Mouse (Mus musculus): ENCODE data around the gene Abcb8. TPM values are rescaled to one million over a fixed set of nuclear protein-coding genes. Genes with fewer than 3 reads are reported as not detected.

Gene Abcb8
- total and polyA plus RNA-seq, 3 experiments = 76.9 to 124 TPM; not detected in 1

DNA sequence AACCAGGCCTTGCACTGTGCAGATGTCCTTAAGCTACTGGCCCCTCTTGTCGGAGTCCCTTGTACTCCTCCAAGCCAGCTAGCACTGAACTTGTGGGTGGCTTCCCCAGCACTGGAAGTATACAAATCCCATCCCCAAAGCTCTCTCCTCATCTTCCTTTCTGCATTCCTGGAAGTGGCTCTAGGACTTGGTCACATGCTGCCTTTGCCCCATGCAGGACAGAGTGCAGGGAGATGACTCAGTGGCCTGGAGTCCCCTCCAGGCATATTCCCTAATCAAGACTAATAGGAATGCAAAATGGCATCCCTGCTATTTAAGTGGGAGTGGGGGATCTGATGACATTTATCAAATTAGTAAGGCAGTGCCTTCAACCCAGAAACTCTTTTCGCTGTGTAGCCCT, 18.6 kb downstream of the Abcb8 start:
- no peaks in the 10 kb centered on the region for H3K27me3 ChIP-seq (ENCODE audit: control insufficient read depth in 1 of 2, insufficient read depth in 2 of 2, low read length in 2 of 2)
- no peak overlapping the region for H3K9ac ChIP-seq (ENCODE audit: control insufficient read depth, low read depth, low read length, poor library complexity, severe bottlenecking)
- H3K79me2 ChIP-seq (ENCODE audit: control insufficient read depth, insufficient read depth, low read length, poor library complexity) = no peaks in the 10 kb centered on the region
- H3K4me1 ChIP-seq (ENCODE audit: control insufficient read depth in 1 of 2, insufficient read depth in 2 of 2, low read length in 2 of 2) = peaks cover 0 to 3% of the 10 kb centered on the region in 2 experiments; a peak in 1 of 4 replicates
- no peaks in the 10 kb centered on the region for H3K9me3 ChIP-seq (replicated peaks; ENCODE audit: insufficient read depth, low read length)
- H3K27ac ChIP-seq (ENCODE audit: control insufficient read depth, low read depth, low read length) = no peak overlapping the region
- no peak for TF ChIP-seq POLR2AphosphoS5 (IDR thresholded peaks at IDR 0.05; ENCODE audit: borderline replicate concordance, low read depth, low read length)
- no peak for TF ChIP-seq NRF1 (IDR thresholded peaks at IDR 0.05; ENCODE audit: insufficient read depth, low read depth, low read length, poor library complexity, severe bottlenecking)
- no peak for TF ChIP-seq ETS1 (IDR thresholded peaks at IDR 0.05; ENCODE audit: low read depth, low read length)
- no peak for TF ChIP-seq EP300 (IDR thresholded peaks at IDR 0.05; ENCODE audit: low read depth in 1 of 2, low read length in 2 of 2)
- no peak for TF ChIP-seq SMC3 (IDR thresholded peaks at IDR 0.05; ENCODE audit: low read depth, low read length)
- no peak for TF ChIP-seq CHD2 (IDR thresholded peaks at IDR 0.05; ENCODE audit: low read length)
- no peak for TF ChIP-seq ZC3H11A (IDR thresholded peaks at IDR 0.05; ENCODE audit: low read depth, low read length)
- no peak for TF ChIP-seq MAFK (IDR thresholded peaks at IDR 0.05; ENCODE audit: borderline replicate concordance, low read depth, low read length)
- no peak for TF ChIP-seq BHLHE40 (IDR thresholded peaks at IDR 0.05; ENCODE audit: borderline replicate concordance, low read depth, low read length)
- DNase-seq (ENCODE audit: low read depth, low spot score) = no peak
- no peak overlapping the region for H3K4me3 ChIP-seq (ENCODE audit: control insufficient read depth in 1 of 2, insufficient read depth in 1 of 2, low read depth in 2 of 2, low read length in 2 of 2)
- H3K36me3 ChIP-seq (ENCODE audit: control insufficient read depth in 1 of 2, insufficient read depth in 2 of 2, low read length in 2 of 2) = no peaks in the 10 kb centered on the region; a peak in 1 of 4 replicates

DNA sequence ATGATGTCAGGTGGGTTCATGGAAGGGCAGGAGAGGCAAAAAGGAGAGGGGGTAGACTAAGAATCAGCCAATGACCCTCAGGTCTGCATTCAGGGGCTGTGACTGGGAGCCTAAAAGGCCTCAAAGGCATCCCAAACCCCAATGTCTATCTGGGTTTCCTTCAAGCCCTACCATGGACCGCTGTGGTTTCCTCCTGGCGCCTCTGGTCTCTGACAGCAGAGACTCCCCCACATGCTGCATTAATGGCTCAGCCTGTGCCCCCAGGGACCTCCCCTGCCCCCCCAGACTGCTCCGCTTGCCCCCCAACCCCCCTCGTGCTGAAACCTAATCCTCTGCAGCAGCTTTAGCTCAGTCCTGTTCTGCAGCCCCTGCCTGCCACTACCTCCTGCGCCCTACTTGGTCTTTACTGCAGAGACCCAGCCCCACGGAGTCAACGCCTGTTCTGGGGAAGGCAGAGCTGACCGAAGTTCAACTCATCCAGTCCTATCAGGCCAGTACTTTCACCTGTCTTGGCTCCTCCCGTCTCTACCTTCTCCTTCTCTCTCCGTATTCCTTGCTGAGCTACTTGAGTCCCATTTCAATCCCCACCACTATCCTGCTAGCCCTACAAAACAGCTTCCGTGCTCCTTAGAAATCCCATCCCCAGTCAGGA, 19.7 kb downstream of the Abcb8 start, which contains the start of gene Asic3:
Gene Asic3 (plus strand): TSS at position 351 of the 652 bp plus-strand sequence.
- H3K27ac ChIP-seq (ENCODE audit: control insufficient read depth, low read depth, low read length) = no peak within 1 kb of the TSS
- H3K4me1 ChIP-seq (ENCODE audit: control insufficient read depth in 1 of 2, insufficient read depth in 2 of 2, low read length in 2 of 2) = peaks cover 0 to 3% of the 10 kb centered on the region in 2 experiments; a peak in 1 of 4 replicates
- no peak within 1 kb of the TSS for H3K4me3 ChIP-seq (ENCODE audit: control insufficient read depth in 1 of 2, insufficient read depth in 1 of 2, low read depth in 2 of 2, low read length in 2 of 2)
- TF ChIP-seq TAL1 (IDR thresholded peaks at IDR 0.05; ENCODE audit: low read length) (no peak), BHLHE40 (IDR thresholded peaks at IDR 0.05; ENCODE audit: borderline replicate concordance, low read depth, low read length) (no peak), USF1 (IDR thresholded peaks at IDR 0.05; ENCODE audit: low read depth, low read length) (no peak), MYC (IDR thresholded peaks at IDR 0.05; ENCODE audit: low read depth, low read length) (no peak), SMC3 (IDR thresholded peaks at IDR 0.05; ENCODE audit: low read depth, low read length) (no peak), CHD1 (IDR thresholded peaks at IDR 0.05; ENCODE audit: low read depth, low read length) (no peak), MEF2A (IDR thresholded peaks at IDR 0.05; ENCODE audit: extremely low read depth, insufficient replicate concordance, low read depth, low read length, poor library complexity, severe bottlenecking) (no peak), TCF12 (IDR thresholded peaks at IDR 0.05; ENCODE audit: low read depth, low read length) (no peak), E2F4 (IDR thresholded peaks at IDR 0.05; ENCODE audit: borderline replicate concordance, low read depth, low read length) (no peak), ETS1 (IDR thresholded peaks at IDR 0.05; ENCODE audit: low read depth, low read length) (no peak), RAD21 (IDR thresholded peaks at IDR 0.05; ENCODE audit: low read depth, low read length) (no peak), NRF1 (IDR thresholded peaks at IDR 0.05; ENCODE audit: insufficient read depth, low read depth, low read length, poor library complexity, severe bottlenecking) (no peak), ZC3H11A (IDR thresholded peaks at IDR 0.05; ENCODE audit: low read depth, low read length) (no peak), MXI1 (IDR thresholded peaks at IDR 0.05; ENCODE audit: low read depth, low read length) (no peak), ZKSCAN1 (IDR thresholded peaks at IDR 0.05; ENCODE audit: low read depth, low read length) (no peak), CHD2 (IDR thresholded peaks at IDR 0.05; ENCODE audit: low read length) (no peak), RCOR1 (IDR thresholded peaks at IDR 0.05; ENCODE audit: low read depth, low read length) (no peak), USF2 (IDR thresholded peaks at IDR 0.05; ENCODE audit: borderline replicate concordance in 1 of 2, insufficient read depth in 1 of 2, low read depth in 1 of 2, low read length in 2 of 2) (no peak), ELF1 (IDR thresholded peaks at IDR 0.05; ENCODE audit: low read depth, low read length) (no peak)
- H3K36me3 ChIP-seq (ENCODE audit: control insufficient read depth in 1 of 2, insufficient read depth in 2 of 2, low read length in 2 of 2) = no peaks in the 10 kb centered on the region; a peak in 1 of 4 replicates
- no peaks in the 10 kb centered on the region for H3K27me3 ChIP-seq (ENCODE audit: control insufficient read depth in 1 of 2, insufficient read depth in 2 of 2, low read length in 2 of 2)
- DNase-seq (ENCODE audit: low read depth, low spot score) = no peak
- no peak within 1 kb of the TSS for H3K9ac ChIP-seq (ENCODE audit: control insufficient read depth, low read depth, low read length, poor library complexity, severe bottlenecking)
- no peaks in the 10 kb centered on the region for H3K79me2 ChIP-seq (ENCODE audit: control insufficient read depth, insufficient read depth, low read length, poor library complexity)
- H3K9me3 ChIP-seq (replicated peaks; ENCODE audit: insufficient read depth, low read length) = no peaks in the 10 kb centered on the region
